Mouse (Mus musculus): ENCODE results near the gene Mrnip.
A peak's percentile ranks its signal among the peaks of the same experiment; 100 is the strongest.

The Mrnip gene

DNA sequence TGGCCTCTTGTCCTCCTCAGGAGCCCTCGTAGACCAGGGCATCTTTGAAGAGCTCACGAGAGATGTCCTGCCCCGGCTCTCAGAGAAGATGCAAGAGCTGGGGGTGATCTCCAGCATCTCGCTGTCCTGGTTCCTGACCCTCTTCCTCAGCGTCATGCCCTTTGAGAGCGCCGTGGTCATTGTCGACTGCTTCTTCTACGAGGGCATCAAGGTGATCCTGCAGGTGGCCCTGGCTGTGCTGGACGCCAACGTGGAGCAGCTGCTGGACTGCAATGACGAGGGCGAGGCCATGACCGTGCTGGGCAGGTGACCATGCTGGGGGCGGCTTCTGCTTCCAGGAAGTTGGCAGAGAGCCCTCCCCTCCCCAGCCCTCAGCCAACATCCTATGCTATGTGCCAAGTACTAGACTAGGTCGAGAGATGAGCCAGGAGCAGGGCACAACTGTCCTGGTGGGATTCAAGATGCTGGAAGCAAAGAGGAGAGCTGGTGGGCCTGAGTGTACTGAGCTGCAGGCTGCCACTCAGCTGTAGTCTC lies 17.5 kb upstream of the Mrnip start:
- no peak for ATAC-seq (ENCODE audit: insufficient number of reproducible peaks, low FRiP score, low TSS enrichment)

- ATAC-seq (ENCODE audit: insufficient number of reproducible peaks, low FRiP score, low TSS enrichment): no peak
Observed at GRCm38 (mm10) chr11:50158346-50158745, 15.9 kb upstream of the Mrnip start.

DNA sequence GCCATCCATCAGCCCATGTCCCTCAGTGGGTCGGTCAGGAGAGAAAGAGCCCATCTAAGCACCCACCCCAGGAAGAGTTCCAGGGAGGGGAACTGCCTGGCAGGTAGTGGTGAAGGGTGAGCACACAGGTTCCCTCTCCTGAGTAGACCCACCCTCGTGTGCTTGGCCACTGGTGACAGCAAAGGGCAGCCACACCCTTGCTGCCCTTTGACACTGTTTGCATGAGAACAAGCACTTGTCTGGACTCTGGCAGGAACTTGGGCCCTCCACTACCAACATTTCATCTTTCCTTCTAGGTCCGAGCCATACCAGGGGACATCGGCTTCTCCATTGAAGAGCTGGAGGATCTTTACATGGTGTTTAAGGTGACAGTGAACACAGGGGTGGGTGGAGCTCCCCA lies 14.9 kb upstream of the Mrnip start:
- no peak for ATAC-seq (ENCODE audit: insufficient number of reproducible peaks, low FRiP score, low TSS enrichment)

GRCm38 (mm10) chr11:50161578-50162304 lies 12.5 kb upstream of the Mrnip start:
- ATAC-seq (ENCODE audit: insufficient number of reproducible peaks, low FRiP score, low TSS enrichment): 0 out of 2 replicates have a peak, but pooled peaks have one; percentile 43

- ATAC-seq (ENCODE audit: insufficient number of reproducible peaks, low FRiP score, low TSS enrichment): no peak
Observed at GRCm38 (mm10) chr11:50162338-50163050, 11.8 kb upstream of the Mrnip start.

GRCm38 (mm10) chr11:50168352-50168751 lies 5.9 kb upstream of the Mrnip start:
- no peak for ATAC-seq (ENCODE audit: insufficient number of reproducible peaks, low FRiP score, low TSS enrichment)

GRCm38 (mm10) chr11:50174730-50175187 lies 515 bp downstream of the Mrnip start:
- peak; percentile 99 for ATAC-seq (ENCODE audit: insufficient number of reproducible peaks, low FRiP score, low TSS enrichment)

- no peak for ATAC-seq (ENCODE audit: insufficient number of reproducible peaks, low FRiP score, low TSS enrichment)
Observed at GRCm38 (mm10) chr11:50176351-50176750, 2.1 kb downstream of the Mrnip start.

DNA sequence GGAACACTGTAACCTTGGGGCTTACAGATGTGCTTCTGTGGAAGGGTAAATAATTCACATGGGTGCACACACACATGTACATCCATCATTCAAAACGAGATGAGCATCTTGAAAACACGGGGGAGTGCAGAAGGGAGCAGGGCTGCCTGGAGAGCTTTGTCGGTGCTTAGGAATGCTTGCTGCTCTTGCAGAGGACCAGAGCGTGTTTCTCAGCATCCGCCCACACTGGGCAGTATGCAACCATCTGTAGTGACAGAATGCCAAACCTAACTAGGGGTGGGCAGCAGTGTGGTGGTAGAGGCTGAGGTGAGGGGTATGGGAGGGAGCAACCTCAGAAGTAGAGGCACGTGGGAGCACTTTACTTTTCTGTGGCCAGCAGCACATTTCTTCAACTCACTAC lies 2.9 kb downstream of the Mrnip start:
- ATAC-seq (ENCODE audit: insufficient number of reproducible peaks, low FRiP score, low TSS enrichment): no peak

- ATAC-seq (ENCODE audit: insufficient number of reproducible peaks, low FRiP score, low TSS enrichment): no peak
Observed at GRCm38 (mm10) chr11:50178532-50179488, 4.6 kb downstream of the Mrnip start.

DNA sequence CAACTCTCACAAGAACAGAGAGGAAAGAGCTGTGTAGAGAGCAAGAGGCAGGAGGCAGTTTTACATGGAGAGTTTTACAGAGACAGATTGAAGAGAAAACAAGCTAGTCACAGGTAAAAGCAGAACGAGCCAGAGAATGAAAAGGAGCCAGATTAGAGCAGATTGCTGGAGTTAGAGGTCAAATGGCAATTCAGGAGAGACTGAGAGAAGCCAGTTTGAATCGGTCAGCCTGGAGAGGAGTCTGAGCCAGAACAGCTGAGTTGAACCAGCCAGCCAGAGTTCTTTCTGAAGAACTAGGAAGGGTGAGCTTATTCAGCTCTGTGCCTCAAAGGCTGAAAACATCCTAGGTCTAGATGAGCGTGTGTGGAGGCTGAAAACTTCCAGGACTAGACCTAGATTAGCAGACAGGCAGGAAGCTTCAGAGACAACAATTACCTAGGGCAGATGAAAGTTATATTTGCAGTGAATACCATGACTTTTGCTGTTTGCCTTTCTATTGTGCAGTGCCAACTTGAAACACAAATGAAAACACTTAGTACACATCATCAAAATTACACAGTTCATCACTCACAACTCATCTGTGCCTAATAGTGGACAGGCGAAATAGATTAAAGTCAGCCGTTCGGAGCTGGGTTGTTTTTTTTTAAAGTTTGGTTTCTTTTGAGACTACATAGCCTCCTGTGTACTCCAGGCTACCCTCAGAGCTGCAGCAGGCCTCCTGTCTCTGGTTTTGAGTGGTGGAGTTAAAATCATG lies 6.4 kb downstream of the Mrnip start:
- ATAC-seq (ENCODE audit: insufficient number of reproducible peaks, low FRiP score, low TSS enrichment): no peak

DNA sequence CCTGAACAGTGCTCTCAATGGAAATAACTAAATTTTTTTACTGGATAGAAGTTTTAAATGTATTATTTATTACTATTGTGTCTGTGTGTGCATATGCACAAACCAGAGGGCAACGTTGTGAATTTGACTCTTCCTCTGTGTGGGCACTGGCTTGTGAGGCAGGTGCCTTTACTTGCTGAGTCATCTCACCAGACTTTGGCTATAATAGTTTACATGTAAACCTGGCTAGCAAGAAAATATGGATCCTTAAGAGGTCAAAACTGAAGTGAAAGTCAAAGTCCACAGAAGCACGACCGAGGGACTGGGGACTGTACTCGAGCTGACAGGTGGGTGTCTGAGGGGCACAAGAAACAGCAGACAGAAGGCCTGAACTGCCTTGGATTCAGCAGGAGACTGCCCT lies 8.5 kb downstream of the Mrnip start:
- no peak for ATAC-seq (ENCODE audit: insufficient number of reproducible peaks, low FRiP score, low TSS enrichment)

- no peak for ATAC-seq (ENCODE audit: insufficient number of reproducible peaks, low FRiP score, low TSS enrichment)
Observed at GRCm38 (mm10) chr11:50184788-50185187, 10.5 kb downstream of the Mrnip start.

GRCm38 (mm10) chr11:50188682-50189081 lies 14.4 kb downstream of the Mrnip start:
- ATAC-seq (ENCODE audit: insufficient number of reproducible peaks, low FRiP score, low TSS enrichment): no peak

GRCm38 (mm10) chr11:50190362-50190761 lies 16.1 kb downstream of the Mrnip start:
- ATAC-seq (ENCODE audit: insufficient number of reproducible peaks, low FRiP score, low TSS enrichment): no peak

- no peak for ATAC-seq (ENCODE audit: insufficient number of reproducible peaks, low FRiP score, low TSS enrichment)
Observed at GRCm38 (mm10) chr11:50192278-50192677, 18.0 kb downstream of the Mrnip start.

- ATAC-seq (ENCODE audit: insufficient number of reproducible peaks, low FRiP score, low TSS enrichment): no peak
Observed at GRCm38 (mm10) chr11:50194070-50194469, 19.8 kb downstream of the Mrnip start.

- ATAC-seq (ENCODE audit: insufficient number of reproducible peaks, low FRiP score, low TSS enrichment): no peak
Observed at GRCm38 (mm10) chr11:50194793-50195192, 20.5 kb downstream of the Mrnip start.

- no peak for ATAC-seq (ENCODE audit: insufficient number of reproducible peaks, low FRiP score, low TSS enrichment)
Observed at GRCm38 (mm10) chr11:50197500-50197899, 23.3 kb downstream of the Mrnip start.

Measured in cerebellum, adult (tissue).